Mouse (Mus musculus) limb, embryonic 15.5 days (tissue): ENCODE data around the gene Vgf. TPM values are rescaled to one million over a fixed set of nuclear protein-coding genes. Genes with fewer than 3 reads are reported as not detected.

ENCODE experiments used
- ATAC-seq: fragments of 200-750 bp; cut with Nextera tagmentation; 2 replicates; pipeline ENCODE4 v1.8.0; 2017; ENCODE audit warnings: low read depth, moderate TSS enrichment; ENCODE audit not compliant: insufficient number of reproducible peaks, low FRiP score, low TSS enrichment
- H3K27ac ChIP-seq: fragments of 300-500 bp; sonication (generic); 2 replicates; pipeline ENCODE4 v1.5.1; 2015; ENCODE audit warnings: moderate library complexity, mild to moderate bottlenecking, inconsistent platforms
- H3K27me3 ChIP-seq: fragments of 300-500 bp; sonication (generic); 2 replicates; pipeline ENCODE4 v1.6.1; 2015; ENCODE audit warnings: inconsistent platforms
- H3K36me3 ChIP-seq: fragments of 300-500 bp; sonication (generic); 2 replicates; pipeline ENCODE4 v1.6.1; 2015; ENCODE audit warnings: inconsistent platforms
- H3K4me1 ChIP-seq: fragments of 300-500 bp; sonication (generic); 2 replicates; pipeline ENCODE4 v1.6.1; 2015; ENCODE audit warnings: inconsistent platforms
- H3K4me2 ChIP-seq: fragments of 300-500 bp; sonication (generic); 2 replicates; pipeline ENCODE4 v1.6.1; 2015; ENCODE audit warnings: mild to moderate bottlenecking, inconsistent platforms
- H3K4me3 ChIP-seq: fragments of 300-500 bp; sonication (generic); 2 replicates; pipeline ENCODE4 v1.5.1; 2015; ENCODE audit warnings: mild to moderate bottlenecking, inconsistent platforms
- H3K9ac ChIP-seq: fragments of 300-500 bp; sonication (generic); 2 replicates; pipeline ENCODE4 v1.6.1; 2015; ENCODE audit warnings: inconsistent platforms
- H3K9me3 ChIP-seq: fragments of 300-500 bp; sonication (generic); 2 replicates; pipeline ENCODE4 v1.6.1; 2016; ENCODE audit warnings: inconsistent platforms
- WGBS: fragments of 180-500 bp; shearing (Covaris S2); methylation state at CpG from one replicate; pipeline ENCODE4 v1.1.7; 2015; 5-methylcytosine and 5-hydroxymethylcytosine counted together
- polyA plus RNA-seq: library from polyadenylated mRNA; unstranded; fragments of >200 nt; fragmentation: Nextera tagmentation; extraction: Ambion mirVana; gene quantifications from 2 replicates; pipeline ENCODE4 v1.2.1, GENCODE M21; 2015

Gene Vgf
- polyA plus RNA-seq, 1 experiment from 2014 or later: 0.06 TPM

- Histone ChIP-seq H3K36me3 (peaks cover 7% of the 10 kb centered on the region), H3K27me3 (no peaks in the 10 kb centered on the region), H3K4me3 (no peak overlapping the region), H3K9ac (no peak overlapping the region), H3K27ac (no peak overlapping the region), H3K9me3 (no peaks in the 10 kb centered on the region), H3K4me1 (peaks cover 5% of the 10 kb centered on the region; the same call in 1 of the 2 replicates), H3K4me2 (0 out of 2 replicates have a peak overlapping the region, but pooled peaks have one; percentile 7)
- 82% methylated on average over 2 of the region's 2 CpGs for WGBS
- no peak for ATAC-seq
These were observed 25.6 kb upstream of the Vgf start for GRCm38 (mm10) chr5:137000612-137001011.

GRCm38 (mm10) chr5:137007276-137007675 lies 18.9 kb upstream of the Vgf start:
- 54% methylated on average over 8 of the region's 8 CpGs for WGBS
- no peak for ATAC-seq
- no peak overlapping the region for H3K4me2 ChIP-seq

GRCm38 (mm10) chr5:137009988-137010387 lies 16.2 kb upstream of the Vgf start:
- no peak overlapping the region for H3K27ac ChIP-seq
- H3K4me2 ChIP-seq: no peak overlapping the region
- no peaks in the 10 kb centered on the region for H3K36me3 ChIP-seq
- H3K4me1 ChIP-seq: no peaks in the 10 kb centered on the region
- WGBS: 27% methylated on average over 3 of the region's 3 CpGs
- ATAC-seq: no peak
- no peaks in the 10 kb centered on the region for H3K9me3 ChIP-seq
- no peaks in the 10 kb centered on the region for H3K27me3 ChIP-seq
- H3K4me3 ChIP-seq: no peak overlapping the region
- no peak overlapping the region for H3K9ac ChIP-seq

More at GRCm38 (mm10) chr5:137007276-137007675, 18.9 kb upstream of the Vgf start:
- no peak overlapping the region for H3K27ac ChIP-seq
- H3K4me1 ChIP-seq: no peaks in the 10 kb centered on the region; the same call in 1 of the 2 replicates
- H3K9me3 ChIP-seq: no peaks in the 10 kb centered on the region
- H3K9ac ChIP-seq: no peak overlapping the region
- no peak overlapping the region for H3K4me3 ChIP-seq
- no peaks in the 10 kb centered on the region for H3K36me3 ChIP-seq
- H3K27me3 ChIP-seq: no peaks in the 10 kb centered on the region

- Histone ChIP-seq H3K36me3 (no peaks in the 10 kb centered on the region), H3K27me3 (no peaks in the 10 kb centered on the region), H3K9me3 (no peaks in the 10 kb centered on the region), H3K4me2 (no peak overlapping the region), H3K4me1 (no peaks in the 10 kb centered on the region), H3K4me3 (no peak overlapping the region), H3K9ac (no peak overlapping the region), H3K27ac (no peak overlapping the region)
- ATAC-seq: no peak
- 71% methylated on average over 15 of the region's 15 CpGs for WGBS
These were observed 13.7 kb upstream of the Vgf start for GRCm38 (mm10) chr5:137012401-137012950.

GRCm38 (mm10) chr5:137015913-137016312 lies 10.3 kb upstream of the Vgf start:
- Histone ChIP-seq H3K36me3 (no peaks in the 10 kb centered on the region), H3K4me2 (no peak overlapping the region), H3K4me1 (no peaks in the 10 kb centered on the region), H3K27ac (no peak overlapping the region), H3K9ac (no peak overlapping the region), H3K27me3 (no peaks in the 10 kb centered on the region), H3K4me3 (no peak overlapping the region), H3K9me3 (no peaks in the 10 kb centered on the region)
- ATAC-seq: no peak
- WGBS: 81% methylated on average over 3 of the region's 3 CpGs

- Histone ChIP-seq H3K9me3 (no peaks in the 10 kb centered on the region), H3K9ac (no peak overlapping the region), H3K27me3 (peaks cover 59% of the 10 kb centered on the region), H3K4me3 (no peak overlapping the region), H3K27ac (no peak overlapping the region), H3K4me2 (no peak overlapping the region), H3K4me1 (peaks cover 4% of the 10 kb centered on the region), H3K36me3 (no peaks in the 10 kb centered on the region)
- no peak for ATAC-seq
- WGBS: 44% methylated on average over 3 of the region's 3 CpGs
These were observed 1.9 kb upstream of the Vgf start for GRCm38 (mm10) chr5:137024318-137024717.

GRCm38 (mm10) chr5:137025132-137025531 lies 1.1 kb upstream of the Vgf start:
- Histone ChIP-seq H3K9ac (no peak overlapping the region), H3K36me3 (no peaks in the 10 kb centered on the region), H3K4me3 (no peak overlapping the region), H3K27me3 (peaks cover 67% of the 10 kb centered on the region), H3K9me3 (no peaks in the 10 kb centered on the region), H3K4me2 (no peak overlapping the region), H3K4me1 (peaks cover 12% of the 10 kb centered on the region), H3K27ac (no peak overlapping the region)
- no peak for ATAC-seq
- WGBS: 1% methylated on average over 23 of the region's 23 CpGs

- Histone ChIP-seq H3K36me3 (no peaks in the 10 kb centered on the region), H3K4me2 (no peak overlapping the region), H3K9me3 (no peaks in the 10 kb centered on the region)
These were observed 2.5 kb downstream of the Vgf start for GRCm38 (mm10) chr5:137028561-137029272.

GRCm38 (mm10) chr5:137029273-137029585 lies 3.0 kb downstream of the Vgf start:
- H3K9me3 ChIP-seq: no peaks in the 10 kb centered on the region
- peaks cover 92% of the 10 kb centered on the region for H3K27me3 ChIP-seq
- no peaks in the 10 kb centered on the region for H3K36me3 ChIP-seq
- WGBS: 2% methylated on average over 8 of the region's 8 CpGs
- peak overlapping the region; percentile 54; the same call in 1 of the 2 replicates for H3K4me2 ChIP-seq
- H3K9ac ChIP-seq: no peak overlapping the region
- no peak for ATAC-seq
- H3K4me1 ChIP-seq: peaks cover 44% of the 10 kb centered on the region
- no peak overlapping the region for H3K4me3 ChIP-seq
- H3K27ac ChIP-seq: no peak overlapping the region

More at GRCm38 (mm10) chr5:137028561-137029272, 2.5 kb downstream of the Vgf start:
- 4% methylated on average over 27 of the region's 29 CpGs for WGBS
- H3K4me1 ChIP-seq: peaks cover 44% of the 10 kb centered on the region
- H3K4me3 ChIP-seq: no peak overlapping the region
- peaks cover 96% of the 10 kb centered on the region for H3K27me3 ChIP-seq
- ATAC-seq: no peak
- H3K27ac ChIP-seq: no peak overlapping the region
- no peak overlapping the region for H3K9ac ChIP-seq

- WGBS: under 1% methylated on average over 52 of the region's 52 CpGs
- Histone ChIP-seq H3K4me3 (peak overlapping the region; percentile 30), H3K4me2 (peak overlapping the region; percentile 54), H3K9ac (no peak overlapping the region), H3K27me3 (peaks cover 88% of the 10 kb centered on the region), H3K4me1 (peaks cover 44% of the 10 kb centered on the region), H3K36me3 (no peaks in the 10 kb centered on the region), H3K27ac (no peak overlapping the region), H3K9me3 (no peaks in the 10 kb centered on the region)
- peak; percentile 64 for ATAC-seq
These were observed 3.6 kb downstream of the Vgf start for GRCm38 (mm10) chr5:137029643-137030415.

GRCm38 (mm10) chr5:137030416-137030810 lies 4.2 kb downstream of the Vgf start:
- no peak for ATAC-seq
- 12% methylated on average over 22 of the region's 22 CpGs for WGBS
- no peak overlapping the region for H3K9ac ChIP-seq
- H3K4me3 ChIP-seq: peak overlapping the region; percentile 30
- peaks cover 82% of the 10 kb centered on the region for H3K27me3 ChIP-seq
- no peaks in the 10 kb centered on the region for H3K9me3 ChIP-seq
- H3K27ac ChIP-seq: no peak overlapping the region
- peaks cover 42% of the 10 kb centered on the region for H3K4me1 ChIP-seq
- peaks cover 4% of the 10 kb centered on the region for H3K36me3 ChIP-seq
- H3K4me2 ChIP-seq: peak overlapping the region; percentile 54
